Comparison of ENCODE assay signal across 7 mouse cellular contexts in the genomic region with DNA sequence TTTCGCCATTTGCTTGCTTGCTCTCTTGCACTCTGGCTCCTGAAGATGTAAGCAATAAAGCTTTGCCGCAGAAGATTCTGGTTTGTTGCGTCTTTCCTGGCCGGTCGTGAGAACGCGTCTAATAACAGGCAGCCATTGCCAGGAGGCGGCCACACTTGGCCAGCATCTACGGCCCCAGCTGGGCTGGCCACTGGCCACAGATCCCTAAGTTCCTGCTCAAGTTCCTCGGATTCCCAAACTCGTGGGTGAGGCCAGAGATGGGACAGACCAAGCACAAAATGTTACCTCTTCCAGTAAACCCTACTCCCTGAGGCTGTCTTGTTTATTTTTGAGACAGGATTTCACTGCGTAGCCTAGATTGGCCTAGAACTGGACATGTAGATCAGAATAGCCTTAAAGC. TPM values are rescaled to one million over a fixed set of nuclear protein-coding genes. Genes with fewer than 3 reads are reported as not detected.
DNase-seq lines count a peak whose midpoint lies in the region; TF ChIP-seq lines count a peak whose summit lies in the region.
"Not testable (repeated sequence)": the region's sequence is repeated elsewhere in the genome, so short reads cannot be mapped to it uniquely, and the experiment has no call there.

No protein-coding gene starts in this region.

- intact Hi-C loops in gastrocnemius, adult 2 months (cut with DNase I); gastrocnemius, postnatal 36 days (cut with DNase I): not testable (repeated sequence)

- H3K27ac ChIP-seq in gastrocnemius, adult 2 months, result not testable (repeated sequence)

- peak; percentile 83 for DNase-seq in gastrocnemius, adult 2 months
- peak; percentile 70 for DNase-seq in gastrocnemius, postnatal 36 days
- DNase-seq in heart, adult 9 months (ENCODE audit: low spot score in 2 of 2), result peak; percentile 61 to 79
- DNase-seq in heart, postnatal 4 days, result peak; percentile 70
- peak; percentile 43 to 44 for DNase-seq in kidney, postnatal 36 days
- DNase-seq in lung, postnatal 14 days, result peak; percentile 62
- peak; percentile 72 for DNase-seq in skeletal muscle tissue, adult 2 months (ENCODE audit: low read depth, low spot score)

- not testable (repeated sequence) for H3K4me3 ChIP-seq in gastrocnemius, adult 2 months

- not testable (repeated sequence) for TF ChIP-seq CTCF in gastrocnemius, adult 2 months (IDR thresholded peaks at IDR 0.05)

RNA-seq across cellular contexts. Expression of gene Orai2, which starts 10.4 kb away (rescaled TPM):
- total RNA-seq in gastrocnemius, adult 2 months (2021), result under 1 TPM; 0.43 to 0.75 TPM
- 1 to 10 TPM in 1 of 2 experiments, under 1 TPM in 1; 0.82 to 1.2 TPM for total RNA-seq in gastrocnemius, postnatal 36 days (2021)
- 1 to 10 TPM; 2.0 to 3.3 TPM for total RNA-seq in heart, postnatal 4 days (2021)

RNA-seq across cellular contexts. Expression of gene Alkbh4, which starts 24.1 kb away (rescaled TPM):
- total RNA-seq in gastrocnemius, adult 2 months (2021), result 1 to 10 TPM; 4.4 to 5.7 TPM
- 1 to 10 TPM; 3.8 to 4.1 TPM for total RNA-seq in gastrocnemius, postnatal 36 days (2021)
- 1 to 10 TPM; 6.5 to 7.4 TPM for total RNA-seq in heart, postnatal 4 days (2021)

RNA-seq across cellular contexts. Expression of gene Lrwd1, which starts 24.2 kb away (rescaled TPM):
- 1 to 10 TPM; 4.6 to 5.5 TPM for total RNA-seq in gastrocnemius, adult 2 months (2021)
- total RNA-seq in gastrocnemius, postnatal 36 days (2021), result 1 to 10 TPM; 3.7 to 4.0 TPM
- 1 to 10 TPM; 7.9 to 9.5 TPM for total RNA-seq in heart, postnatal 4 days (2021)

RNA-seq across cellular contexts. Expression of gene Prkrip1, which starts 38.7 kb away (rescaled TPM):
- total RNA-seq in gastrocnemius, adult 2 months (2021), result 10 to 100 TPM; 20.3 to 23.6 TPM
- total RNA-seq in gastrocnemius, postnatal 36 days (2021), result 10 to 100 TPM; 20.9 to 21.4 TPM
- total RNA-seq in heart, postnatal 4 days (2021), result 10 to 100 TPM; 27.9 to 32.6 TPM

RNA-seq across cellular contexts. Expression of gene Polr2j, which starts 43.7 kb away (rescaled TPM):
- 10 to 100 TPM; 62.9 to 69.6 TPM for total RNA-seq in gastrocnemius, adult 2 months (2021)
- 10 to 100 TPM; 56.0 to 60.9 TPM for total RNA-seq in gastrocnemius, postnatal 36 days (2021)
- total RNA-seq in heart, postnatal 4 days (2021), result 10 to 100 TPM; 63.4 to 67.3 TPM
